Mouse (Mus musculus) activated CD4-positive, CD25-positive, alpha-beta regulatory T cell (primary cell): ENCODE measurements around the gene Chodl. TPM values are rescaled to one million over a fixed set of nuclear protein-coding genes. Genes with fewer than 3 reads are reported as not detected.

Experiments
- polyA plus RNA-seq, 2 experiments: library from polyadenylated mRNA; unstranded; fragments of 100-300 nt; shearing (Covaris generic); gene quantifications; one replicate each; pipeline ENCODE4 v1.2.1; 2017

The Chodl gene
- under 1 TPM in 1 of 2 experiments, not detected in 1; 0.14 TPM for polyA plus RNA-seq

GRCm38 (mm10) chr16:78930382-78931286 is at the start of gene Chodl:
Gene Chodl, plus strand, starts transcription at chr16:78930948.

Other genes with a start within 250 kb of the Chodl start
- under 1 TPM in 1 of 2 experiments, not detected in 1; 0.17 TPM for gene Tmprss15, start 160.1 kb downstream of the Chodl start, polyA plus RNA-seq